Mouse (Mus musculus) cortical plate, adult 2 months (tissue): ENCODE results near the gene Dnaaf1.

ENCODE experiments used
- CTCF ChIP-seq: fragments of 200-500 bp; IDR thresholded peaks from 2 replicates; pipeline ENCODE4 v1.5.1; 2011; ENCODE audit warnings: mild to moderate bottlenecking, control low read depth, low read length; ENCODE audit not compliant: insufficient read depth; ENCODE audit errors: extremely low read depth
- POLR2A ChIP-seq: fragments of 200-500 bp; IDR thresholded peaks from 2 replicates; pipeline ENCODE4 v1.6.1; 2011; ENCODE audit warnings: mild to moderate bottlenecking, low read length, control low read depth; ENCODE audit not compliant: insufficient read depth; ENCODE audit errors: extremely low read depth

DNA sequence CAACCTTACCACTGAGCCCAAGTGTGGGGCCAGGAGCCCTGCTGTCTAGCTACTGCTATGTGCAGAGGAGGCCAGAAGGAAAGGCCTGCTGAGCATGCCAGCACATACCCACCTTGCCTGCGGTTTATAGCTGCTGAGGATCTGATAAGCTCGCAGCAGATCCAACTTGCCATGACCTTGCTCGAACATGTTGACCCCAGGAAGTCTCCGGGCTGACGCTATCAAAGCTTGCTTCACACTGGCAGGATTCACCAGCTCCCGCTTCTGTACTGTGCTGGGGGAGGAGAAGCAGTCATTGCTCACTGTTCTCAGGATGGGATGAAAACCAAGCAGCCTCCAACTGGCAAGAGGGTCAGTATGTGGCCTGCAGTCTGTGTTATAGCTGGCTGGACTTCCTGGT is 44.1 kb upstream of the Dnaaf1 start:
- TF ChIP-seq POLR2A: no peak
- no peak for TF ChIP-seq CTCF
